Comparison of ENCODE assay signal across 14 mouse cellular contexts in genomic region chr6:102590151-102590550, GRCm38 (mm10). TPM values are rescaled to one million over a fixed set of nuclear protein-coding genes. Genes with fewer than 3 reads are reported as not detected.
"Had no signal": no experiment of that assay in that cellular context is flagged by ENCODE, and none has a peak within 500 bp of the region (broad histone marks: within the 10 kb centered on the region; RNA-seq: fewer than 3 reads in every experiment).

No protein-coding gene starts in this region.

- H3K9me3 ChIP-seq: limb, embryonic 12.5 days; liver, embryonic 13.5 days; midbrain, embryonic 15.5 days; stomach, embryonic 15.5 days had no signal

- H3K27me3 ChIP-seq: limb, embryonic 12.5 days; liver, embryonic 13.5 days; midbrain, embryonic 15.5 days; stomach, embryonic 15.5 days had no signal

- ATAC-seq: intestine, postnatal 0 days; liver, postnatal 0 days; midbrain, embryonic 15.5 days had no signal

- H3K9ac ChIP-seq: limb, embryonic 12.5 days; liver, embryonic 13.5 days; liver, postnatal 0 days; midbrain, embryonic 15.5 days; stomach, embryonic 15.5 days had no signal

- H3K27ac ChIP-seq: kidney, postnatal 0 days; limb, embryonic 12.5 days; liver, embryonic 13.5 days; midbrain, embryonic 15.5 days; stomach, embryonic 15.5 days had no signal

- DNase-seq: kidney, adult 9 months; kidney, postnatal 36 days; liver; liver, embryonic 13.5 days; liver, postnatal 0 days; lung, postnatal 36 days; right cerebral cortex, postnatal 14 days; thymus, postnatal 36 days had no signal

- H3K4me2 ChIP-seq: limb, embryonic 12.5 days; liver, embryonic 13.5 days; midbrain, embryonic 15.5 days; stomach, embryonic 15.5 days had no signal

- H3K36me3 ChIP-seq: limb, embryonic 12.5 days; liver, embryonic 13.5 days; midbrain, embryonic 15.5 days; stomach, embryonic 15.5 days had no signal

- H3K4me3 ChIP-seq: limb, embryonic 12.5 days; liver, embryonic 13.5 days; midbrain, embryonic 15.5 days; stomach, embryonic 15.5 days had no signal

- H3K4me1 ChIP-seq: limb, embryonic 12.5 days; liver, embryonic 13.5 days; midbrain, embryonic 15.5 days; stomach, embryonic 15.5 days had no signal

RNA-seq across cellular contexts. Expression of gene Cntn3, which starts 17.2 kb away (rescaled TPM):
- polyA plus RNA-seq: spleen, adult 2 months had no signal
